Mouse (Mus musculus): ENCODE measurements around the gene Invs.
"Not testable (repeated sequence)": the region's sequence is repeated elsewhere in the genome, so short reads cannot be mapped to it uniquely, and the experiment has no call there.

Gene Invs

DNA sequence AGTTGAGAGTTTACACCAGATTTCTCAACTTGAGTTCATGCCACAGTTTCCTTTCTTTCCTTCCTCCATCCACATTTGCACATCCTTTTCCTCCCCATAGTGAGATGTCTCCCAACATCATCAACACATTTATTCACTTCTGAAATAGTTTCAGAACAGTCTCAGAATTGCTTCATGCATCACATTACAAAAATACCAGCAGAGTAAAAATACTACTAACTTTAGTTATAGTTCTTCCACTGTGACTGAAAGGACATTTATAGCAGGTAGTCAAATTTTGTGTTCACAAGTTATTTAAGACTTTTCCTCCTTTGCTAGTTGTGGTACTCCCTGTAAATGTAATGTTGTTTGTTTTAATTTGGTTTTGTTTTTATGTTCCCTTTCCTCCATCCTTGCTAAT is 47.6 kb downstream of the Invs start:
- DNase-seq (ENCODE audit: low spot score): no peak

DNA sequence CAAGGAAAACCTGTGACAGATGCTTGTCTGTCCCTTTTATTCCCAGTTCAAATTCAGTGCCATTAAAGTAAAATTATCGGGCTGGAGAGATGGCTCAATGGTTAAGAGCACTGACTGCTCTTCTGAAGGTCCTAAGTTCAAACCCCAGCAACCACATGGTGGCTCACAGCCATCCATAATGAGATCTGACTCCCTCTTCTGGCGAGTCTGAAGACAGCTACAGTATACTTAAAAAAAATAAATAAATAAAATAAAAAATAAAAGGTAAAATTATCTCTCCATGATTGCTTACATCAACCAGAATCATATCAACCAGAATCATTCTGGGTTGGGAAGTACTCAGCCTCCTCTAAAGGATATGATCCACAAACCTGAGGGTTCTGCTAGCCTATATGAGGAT is 48.5 kb downstream of the Invs start:
- no peak for DNase-seq (ENCODE audit: low spot score)

GRCm38 (mm10) chr4:48332453-48333051 is 53.0 kb downstream of the Invs start:
- no peak for DNase-seq (ENCODE audit: low spot score)

GRCm38 (mm10) chr4:48334927-48335763 is 55.6 kb downstream of the Invs start:
- no peak for DNase-seq (ENCODE audit: low spot score)

DNA sequence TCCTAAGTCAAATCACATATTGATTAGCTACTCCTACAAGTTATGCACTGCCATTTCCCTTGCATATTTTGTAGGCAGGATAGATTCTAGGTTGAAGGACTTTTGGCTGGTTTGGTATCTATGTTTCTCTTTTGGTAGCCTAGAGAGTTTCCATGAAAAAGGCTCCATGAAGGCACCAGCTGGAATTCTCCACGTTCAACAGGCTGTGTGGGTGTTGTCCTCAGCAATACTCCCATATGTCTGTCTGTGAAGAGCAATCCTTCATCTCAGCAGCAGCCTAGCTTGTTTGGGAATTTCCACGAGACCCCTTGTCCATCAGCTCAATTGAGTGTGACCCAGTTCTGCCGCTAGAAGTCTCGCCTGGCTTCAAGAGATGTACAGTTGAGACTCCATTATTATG is 63.1 kb downstream of the Invs start:
- no peak for DNase-seq (ENCODE audit: low spot score)

DNA sequence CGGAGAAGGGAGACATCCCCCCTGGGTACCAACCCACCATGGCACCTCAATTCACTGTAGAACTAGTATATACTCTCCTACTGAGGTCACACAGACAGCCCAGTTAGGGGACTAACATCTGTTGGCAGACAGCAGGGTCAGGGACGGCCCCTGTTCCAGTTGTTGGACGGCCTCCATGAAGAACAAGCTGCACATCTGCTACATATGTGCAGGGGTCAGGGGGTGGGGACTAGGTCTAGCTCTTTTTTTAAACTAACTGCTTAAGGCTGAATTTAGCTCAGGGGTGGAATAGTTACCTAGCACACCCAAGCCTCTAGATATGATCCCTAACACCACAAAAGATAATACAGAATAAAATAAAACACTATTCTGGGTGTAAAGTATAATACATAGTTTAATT is 82.8 kb downstream of the Invs start:
- DNase-seq (ENCODE audit: low spot score): no peak

GRCm38 (mm10) chr4:48371037-48371436 is 91.5 kb downstream of the Invs start:
- no peak for DNase-seq (ENCODE audit: low spot score)

DNA sequence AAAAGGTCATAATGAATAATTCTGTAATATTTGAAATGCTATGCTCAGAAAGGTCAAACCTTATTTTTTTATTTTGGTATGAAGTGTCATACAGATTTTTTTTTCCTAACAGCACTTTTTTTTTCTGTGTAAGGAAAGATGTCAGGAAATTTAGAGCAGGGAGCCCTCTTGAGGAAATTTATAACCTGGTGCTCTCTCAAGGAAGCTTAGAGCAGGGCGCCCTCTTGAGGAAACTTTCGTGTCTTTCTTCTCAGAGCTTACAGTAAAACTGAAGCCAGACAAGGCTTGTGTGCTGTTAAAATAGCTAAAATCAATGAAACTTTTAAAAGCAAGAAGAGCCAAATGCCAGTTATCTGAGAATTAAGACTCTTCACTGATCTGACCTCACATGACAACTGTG is 101.4 kb downstream of the Invs start:
- no peak for DNase-seq (ENCODE audit: low spot score)

- no peak for DNase-seq (ENCODE audit: low spot score)
These were observed 102.9 kb downstream of the Invs start for GRCm38 (mm10) chr4:48382506-48382905.

DNA sequence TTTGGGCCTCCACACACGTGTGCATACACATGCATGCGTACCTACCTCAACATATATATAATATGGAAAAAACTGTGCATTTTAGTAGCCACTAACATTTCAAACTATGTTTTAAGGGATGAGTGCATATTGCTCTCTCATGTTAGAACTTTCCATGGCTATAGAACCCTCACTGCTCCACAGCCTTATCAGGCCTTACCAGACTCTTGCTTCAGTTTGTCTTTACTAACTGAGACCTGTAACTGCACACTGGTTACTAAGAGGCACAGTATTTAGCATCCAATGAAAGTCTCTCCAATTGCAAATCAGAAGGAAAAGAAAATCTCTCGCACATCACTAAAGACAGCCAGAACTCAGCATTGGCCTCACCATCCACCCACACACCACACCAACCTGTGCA is 117.4 kb downstream of the Invs start:
- DNase-seq (ENCODE audit: low spot score): no peak

DNA sequence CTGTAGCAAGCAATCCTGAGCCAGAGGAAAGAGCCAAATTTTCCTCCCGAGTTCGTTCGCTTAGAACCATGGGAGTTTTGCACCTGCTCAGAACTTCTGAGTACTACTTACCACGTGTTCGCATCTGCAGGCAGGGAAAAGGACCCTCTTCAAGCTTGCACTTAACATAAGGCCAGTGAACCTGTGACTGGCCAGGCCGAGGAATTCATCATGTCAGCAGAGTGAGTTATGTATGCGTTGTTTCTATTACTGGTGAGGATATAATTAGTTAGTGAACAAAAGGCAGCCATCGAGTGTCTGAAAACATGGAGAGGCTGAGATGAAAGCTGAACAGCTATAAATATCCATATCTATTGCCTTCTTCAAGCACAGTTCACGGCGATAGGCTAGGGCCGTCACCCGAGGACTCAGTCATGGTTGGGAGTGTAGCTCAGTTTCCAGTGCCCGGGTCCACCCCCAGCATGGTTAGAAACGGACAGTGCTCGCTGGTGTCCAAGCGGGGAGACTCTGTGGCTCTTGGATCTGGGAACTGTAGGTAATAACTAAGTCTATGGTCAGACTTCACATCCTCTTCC is 123.6 kb downstream of the Invs start:
- no peak for DNase-seq (ENCODE audit: low spot score)

DNA sequence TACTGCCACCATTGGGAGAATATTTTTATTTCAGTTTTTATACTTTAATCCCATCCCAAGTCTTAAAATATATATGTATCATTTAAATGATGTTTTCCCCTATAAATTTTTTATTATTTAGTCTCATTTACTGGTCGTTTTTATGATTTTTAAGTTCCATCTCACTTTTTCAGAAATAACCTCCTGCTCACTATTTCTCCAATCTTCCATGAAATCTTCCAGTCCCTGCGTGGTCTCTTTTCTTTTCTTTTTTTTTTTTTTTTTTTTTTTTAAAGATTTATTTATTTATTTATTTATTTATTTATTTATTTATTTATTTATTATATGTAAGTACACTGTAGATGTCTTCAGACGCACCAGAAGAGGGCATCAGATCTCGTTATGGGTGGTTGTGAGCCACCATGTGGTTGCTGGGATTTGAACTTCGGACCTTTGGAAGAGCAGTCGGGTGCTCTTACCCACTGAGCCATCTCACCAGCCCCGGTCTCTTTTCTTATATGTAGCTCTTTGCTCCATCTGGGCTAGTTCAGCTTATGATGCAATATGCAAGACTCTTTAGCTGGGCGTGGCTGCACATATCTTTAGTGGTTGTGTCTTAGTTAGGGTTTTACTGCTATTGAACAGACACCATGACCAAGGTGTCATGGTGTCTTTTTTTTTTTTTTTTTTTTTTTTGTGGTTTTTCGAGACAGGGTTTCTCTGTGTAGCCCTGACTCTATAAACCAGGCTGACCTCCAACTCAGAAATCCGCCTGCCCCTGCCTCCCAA is 126.3 kb downstream of the Invs start:
- DNase-seq (ENCODE audit: low spot score): not testable (repeated sequence)

DNA sequence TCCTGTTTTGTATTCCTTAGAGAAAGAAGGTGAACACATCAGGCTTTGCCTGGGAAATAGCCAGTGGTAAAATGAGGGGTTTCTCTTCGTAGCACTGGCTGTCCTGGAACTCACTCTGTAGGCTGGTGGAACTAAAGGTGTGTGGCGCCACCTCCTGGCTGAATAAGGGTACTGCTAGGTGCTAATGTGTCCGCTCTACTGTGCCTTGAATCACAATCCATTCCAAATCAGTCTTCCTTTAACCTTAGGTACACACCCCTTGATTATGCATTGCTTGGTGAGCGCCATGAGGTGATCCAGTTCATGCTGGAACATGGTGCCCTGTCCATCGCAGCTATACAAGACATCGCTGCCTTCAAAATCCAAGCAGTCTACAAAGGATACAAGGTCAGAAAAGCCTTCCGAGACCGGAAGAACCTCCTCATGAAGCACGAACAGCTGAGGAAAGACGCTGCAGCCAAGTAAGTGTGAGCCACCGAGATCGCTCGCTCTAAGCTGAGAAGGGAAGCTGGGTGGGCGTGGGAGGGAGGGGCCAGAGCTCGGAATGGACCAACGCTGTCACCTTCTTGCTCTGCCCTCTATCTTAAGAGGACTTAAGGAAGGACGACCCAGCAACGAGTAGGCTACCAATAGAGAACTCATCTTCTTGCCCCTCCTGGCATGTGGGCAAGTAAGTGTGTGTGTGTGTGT is 127.9 kb downstream of the Invs start:
- peak; percentile 24 for DNase-seq (ENCODE audit: low spot score)

- no peak for DNase-seq (ENCODE audit: low spot score)
These were observed 133.9 kb downstream of the Invs start for GRCm38 (mm10) chr4:48413473-48413872.

DNA sequence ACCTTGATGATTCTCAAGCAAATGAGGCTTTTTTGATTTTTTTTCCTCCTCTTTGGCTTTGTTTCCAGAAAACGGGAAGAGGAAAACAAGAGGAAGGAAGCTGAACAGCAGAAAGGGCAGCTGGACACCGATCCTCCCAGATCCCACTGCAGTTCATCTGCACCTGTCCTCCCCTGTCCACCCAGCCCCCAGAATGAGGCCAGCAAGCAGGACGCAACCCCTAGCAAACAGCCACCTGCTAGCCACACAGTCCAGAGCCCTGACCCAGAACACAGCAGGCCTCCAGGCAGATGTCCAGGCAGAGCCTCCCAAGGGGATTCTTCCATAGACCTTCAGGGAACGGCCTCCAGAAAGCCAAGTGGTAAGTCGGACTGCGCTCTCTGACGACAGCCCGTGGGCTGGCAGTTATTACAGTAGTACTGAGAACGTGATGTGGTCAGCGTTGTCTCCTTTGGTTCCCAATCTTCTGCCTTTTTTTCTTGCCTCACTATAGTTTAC is 136.3 kb downstream of the Invs start:
- no peak for DNase-seq (ENCODE audit: low spot score)

GRCm38 (mm10) chr4:48418831-48419468 is 139.4 kb downstream of the Invs start:
- no peak for DNase-seq (ENCODE audit: low spot score)

DNA sequence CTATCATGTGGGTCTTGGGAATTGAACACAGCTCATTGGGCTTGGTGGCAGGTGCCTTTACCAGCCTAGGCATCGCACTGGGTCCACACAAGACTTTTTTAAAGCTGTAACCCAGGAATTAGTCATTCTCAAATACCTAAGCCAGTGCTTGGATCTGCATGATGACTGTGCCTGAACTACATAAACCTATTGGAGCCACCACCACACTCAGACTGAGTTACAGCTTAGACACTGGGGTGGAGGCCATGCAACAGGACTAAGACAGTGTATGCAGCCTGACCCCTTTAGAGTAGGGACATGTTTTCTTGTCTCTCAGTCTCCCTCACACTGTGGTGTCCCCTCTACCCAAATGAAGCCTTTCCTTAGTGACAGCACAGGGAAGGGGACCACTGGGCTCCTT is 143.1 kb downstream of the Invs start:
- DNase-seq (ENCODE audit: low spot score): no peak

DNA sequence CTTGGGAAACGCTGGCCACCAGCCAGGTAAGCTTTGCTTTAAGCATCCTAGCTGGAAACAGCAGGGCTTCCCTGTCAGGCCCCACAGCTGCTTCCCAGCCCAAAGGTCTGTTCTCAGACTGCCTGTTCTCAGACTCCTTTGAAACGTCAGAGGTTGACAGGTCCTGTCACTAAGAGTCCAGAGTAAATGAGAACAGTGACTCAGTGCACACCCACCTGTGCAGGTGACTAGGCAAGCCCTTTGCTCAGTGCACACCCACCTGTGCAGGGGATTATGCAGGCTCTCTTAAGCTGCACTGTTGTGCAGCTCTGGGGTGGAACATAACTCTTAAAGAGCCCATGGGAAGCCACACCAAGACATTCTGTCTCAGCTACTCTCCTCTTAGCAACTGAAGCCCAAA is 144.2 kb downstream of the Invs start:
- DNase-seq (ENCODE audit: low spot score): no peak

GRCm38 (mm10) chr4:48427413-48427812 is 147.9 kb downstream of the Invs start:
- no peak for DNase-seq (ENCODE audit: low spot score)

- no peak for DNase-seq (ENCODE audit: low spot score)
These were observed 148.5 kb downstream of the Invs start for GRCm38 (mm10) chr4:48428054-48428453.

GRCm38 (mm10) chr4:48454106-48454773 is 174.7 kb downstream of the Invs start:
- no peak for DNase-seq (ENCODE audit: low spot score)

Measured in spleen, adult 12 weeks (tissue).